Mouse (Mus musculus): ENCODE measurements at regions not wholly inside any gene's neighbourhood (a gene's known extent, or its start where the extent isn't known, plus 50 kb on each side); places are given as distances from the start of the nearest gene placed in this dataset.

GRCm38 (mm10) chr16:76454741-76455465 is 81.3 kb upstream of the Nrip1 start:
- no peak for TF ChIP-seq POLR2A (IDR thresholded peaks at IDR 0.05; ENCODE audit: low read depth, low read length)
- no peak for TF ChIP-seq CTCF (IDR thresholded peaks at IDR 0.05; ENCODE audit: extremely low read depth, insufficient read depth, insufficient read length, insufficient replicate concordance)
